Mouse (Mus musculus) urinary bladder, postnatal 14 days (tissue): Measurements from ENCODE around the gene Adam12.

Experiments used
- DNase-seq: peaks from one replicate; pipeline ENCODE4 v3.0.0; 2021; ENCODE audit warnings: low spot score

Gene Adam12

DNA sequence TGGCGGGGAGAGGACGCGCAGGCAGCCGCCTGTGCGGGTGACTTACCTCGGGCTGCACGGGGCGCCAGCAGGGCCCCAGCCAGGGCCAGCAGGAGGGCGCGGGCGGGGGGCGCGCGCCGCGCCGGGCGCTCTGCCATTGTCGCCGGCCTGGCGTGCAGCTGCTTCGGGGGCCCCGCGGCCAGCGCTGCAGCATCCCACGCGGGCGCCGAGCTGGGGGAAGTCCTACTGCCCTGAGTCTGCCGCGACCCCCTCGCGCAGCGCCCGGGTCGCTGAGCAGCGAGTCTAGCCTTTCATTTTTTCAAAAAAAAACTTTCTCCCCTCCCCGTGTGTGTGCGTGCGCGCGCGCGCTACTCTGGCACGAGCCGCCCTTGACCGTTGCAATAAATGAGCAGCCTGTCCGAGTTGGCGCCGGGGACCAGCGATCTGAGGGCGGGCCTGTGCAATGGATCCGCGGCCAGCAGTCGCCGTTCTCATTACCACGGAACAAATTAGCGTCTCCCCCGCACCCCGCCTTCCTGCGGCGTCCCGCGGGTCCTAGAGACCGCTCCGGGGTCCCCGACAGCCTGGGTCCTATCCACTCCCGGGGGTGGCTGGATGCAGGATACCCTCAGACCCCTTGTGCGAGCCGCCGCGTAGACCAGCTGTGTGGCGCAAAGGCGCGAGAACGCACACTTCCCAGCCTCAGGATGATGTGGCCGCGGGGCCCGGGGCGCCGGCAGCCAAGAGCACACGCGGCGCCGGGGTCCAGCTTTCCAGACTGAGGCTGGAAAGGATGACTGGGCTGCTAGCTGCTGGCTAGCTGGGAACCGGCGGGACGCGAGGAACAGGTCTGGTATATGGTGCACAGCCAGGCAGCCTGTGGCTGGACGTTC is 7.0 kb downstream of the Adam12 start:
- DNase-seq: peak; percentile 73

DNA sequence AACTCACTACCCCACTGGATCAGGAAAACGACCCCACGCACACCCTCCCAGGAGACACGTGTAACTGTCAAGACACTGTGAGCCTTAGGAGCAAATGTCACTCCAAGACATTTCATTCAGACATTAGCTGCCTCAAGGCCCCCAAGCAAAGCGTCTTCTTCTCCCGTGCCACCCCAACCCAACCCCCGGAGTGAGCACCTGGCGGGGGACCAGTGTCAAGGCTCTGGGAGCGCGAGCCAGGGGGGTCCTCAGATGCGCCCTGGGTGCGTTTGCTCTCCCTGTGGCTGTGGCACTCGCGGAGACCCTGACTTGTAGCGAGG is 7.6 kb downstream of the Adam12 start:
- peak; percentile 9 for DNase-seq

DNA sequence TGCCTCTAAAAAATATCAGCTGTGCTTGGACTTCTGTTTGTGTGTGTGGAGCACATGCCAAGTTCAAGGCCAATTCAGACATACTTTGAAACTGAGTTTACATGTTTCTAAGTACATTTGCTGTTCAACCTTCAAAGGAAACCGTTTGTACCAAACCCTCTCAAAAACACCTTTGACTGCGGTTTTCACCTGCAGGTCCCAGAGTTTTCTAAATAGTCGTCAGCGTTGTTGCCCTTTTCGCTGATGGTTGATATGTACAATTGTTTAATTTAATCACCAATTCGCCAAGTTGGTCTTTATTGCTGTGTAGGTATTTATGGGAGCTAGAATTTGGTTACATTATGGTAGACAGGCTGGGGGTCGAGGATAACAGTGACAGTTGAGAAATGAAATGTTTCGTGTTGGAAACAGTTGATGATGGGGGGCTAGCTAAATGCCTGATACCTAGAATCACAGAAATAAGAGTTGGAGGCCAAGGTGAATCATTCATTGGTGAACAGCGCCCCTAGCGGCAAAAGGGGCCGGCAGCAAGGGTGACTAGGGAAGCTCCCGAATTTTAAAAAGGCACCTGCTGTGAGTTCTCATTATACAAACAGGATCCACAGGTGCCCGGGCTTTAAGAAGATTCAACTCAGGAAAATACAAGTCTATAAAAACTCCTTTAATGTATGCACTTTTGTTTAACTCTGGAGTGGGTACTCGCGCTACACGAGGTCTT is 8.3 kb downstream of the Adam12 start:
- DNase-seq: peak; percentile 87

DNA sequence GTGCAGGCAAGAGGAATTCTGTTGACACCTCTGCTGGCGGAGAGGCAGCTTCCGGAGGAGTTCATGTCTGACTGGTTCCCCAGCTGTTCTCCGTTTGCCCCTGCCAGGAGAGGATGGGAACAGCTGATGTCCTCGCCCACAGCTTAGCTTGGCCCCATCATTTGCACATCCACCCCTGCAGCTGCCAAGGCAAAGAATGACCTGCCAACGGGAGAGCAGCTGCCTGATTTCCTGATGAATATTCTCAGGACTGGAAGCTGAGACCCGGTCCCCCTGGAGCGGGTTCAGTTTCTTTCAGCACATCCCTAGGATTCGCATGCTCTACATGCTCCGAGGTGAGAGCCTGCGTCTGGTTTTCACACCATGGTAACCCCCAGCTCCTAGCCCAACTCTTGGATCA is 24.0 kb downstream of the Adam12 start:
- peak; percentile 9 for DNase-seq

DNA sequence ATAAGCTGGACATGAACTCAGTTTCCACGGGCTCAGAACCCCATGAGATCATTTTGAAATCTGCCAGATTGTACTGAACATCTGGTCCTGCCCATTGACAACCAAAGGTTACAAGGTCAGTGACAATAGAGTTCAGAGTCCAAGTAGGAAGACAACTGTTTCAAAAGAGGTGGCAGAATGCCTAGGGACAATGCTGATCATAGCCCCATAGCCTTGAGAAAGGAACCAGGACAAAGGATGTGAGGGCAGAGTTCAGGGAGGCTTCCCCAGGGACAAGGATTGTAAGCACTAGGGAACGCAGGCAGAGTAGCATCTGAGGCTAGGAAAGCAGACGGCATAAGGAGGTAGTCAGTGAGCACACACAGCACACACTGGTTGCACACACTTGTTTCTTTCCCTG is 38.9 kb downstream of the Adam12 start:
- no peak for DNase-seq

DNA sequence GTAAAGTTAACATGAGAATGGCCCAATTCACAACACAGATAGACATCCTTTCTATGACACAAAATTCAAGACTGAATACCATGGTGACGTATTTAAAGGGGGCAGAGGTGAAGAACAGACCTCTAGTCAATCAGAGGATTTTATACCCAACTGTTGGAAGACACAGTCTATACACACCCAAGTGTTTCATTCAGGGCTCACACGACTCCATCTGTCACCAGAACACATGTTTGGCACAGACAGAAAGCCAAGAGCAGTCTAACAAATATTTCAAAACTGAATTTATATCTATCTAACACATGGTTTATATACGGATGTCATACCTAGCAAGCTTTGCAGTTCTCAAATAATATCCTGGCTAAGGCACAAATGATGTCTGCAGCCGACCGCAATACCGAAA is 41.8 kb downstream of the Adam12 start:
- DNase-seq: no peak

DNA sequence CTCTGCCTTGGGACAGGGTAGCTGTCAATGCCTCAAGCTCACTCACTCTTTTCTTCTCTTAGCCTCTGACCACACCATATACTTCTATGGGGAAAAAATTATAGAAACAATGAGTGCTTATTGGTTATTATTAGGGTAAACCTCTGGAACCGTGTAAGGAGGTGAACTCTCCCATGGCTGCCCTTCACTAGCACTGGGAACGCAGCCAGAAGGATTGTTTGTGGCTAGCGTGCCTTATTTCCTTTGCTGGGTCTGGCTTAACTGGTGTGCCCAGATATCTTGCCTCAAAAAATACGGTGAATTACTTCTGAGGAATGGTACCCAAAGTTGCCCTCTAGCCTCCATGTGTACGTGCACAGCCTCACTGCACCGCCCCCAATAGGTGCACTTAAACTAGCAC is 43.4 kb downstream of the Adam12 start:
- DNase-seq: peak; percentile 34

DNA sequence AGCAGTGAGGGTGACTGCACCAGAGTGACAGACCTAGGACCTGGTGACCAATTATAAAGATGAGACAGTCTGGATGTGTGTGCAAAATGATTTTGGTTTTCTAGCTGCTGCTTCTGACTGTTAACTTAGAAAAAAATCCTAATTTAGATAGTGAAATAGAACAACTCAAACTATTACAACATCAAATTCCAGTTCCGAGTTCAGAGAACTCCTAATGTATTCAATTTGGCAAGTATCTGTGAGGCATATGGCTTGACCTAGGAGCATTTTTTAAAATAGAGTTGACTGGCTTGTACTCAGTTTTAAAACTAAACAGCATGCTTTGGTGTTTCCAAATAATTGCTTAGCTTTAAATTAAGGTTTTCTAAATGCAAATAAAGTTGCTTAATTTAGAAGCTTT is 44.0 kb downstream of the Adam12 start:
- DNase-seq: no peak

DNA sequence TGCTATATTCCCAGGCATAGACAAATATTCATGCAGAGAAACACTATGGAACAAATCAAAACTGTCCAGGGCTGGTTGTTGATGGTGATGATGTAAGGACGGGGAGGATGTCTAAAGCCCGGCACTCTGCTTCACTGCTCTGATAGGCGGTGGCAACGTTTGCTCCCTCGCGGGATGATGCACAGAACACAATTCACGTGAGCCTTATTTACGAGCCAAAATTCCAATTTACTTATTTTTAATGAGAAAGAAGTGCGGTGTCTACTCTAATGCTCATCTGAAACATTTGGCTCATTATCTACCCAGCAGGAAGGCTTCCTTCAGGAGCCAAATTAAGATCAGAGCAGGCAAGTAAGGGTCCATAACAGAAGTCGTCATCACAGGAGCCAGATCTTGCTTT is 45.4 kb downstream of the Adam12 start:
- DNase-seq: no peak

DNA sequence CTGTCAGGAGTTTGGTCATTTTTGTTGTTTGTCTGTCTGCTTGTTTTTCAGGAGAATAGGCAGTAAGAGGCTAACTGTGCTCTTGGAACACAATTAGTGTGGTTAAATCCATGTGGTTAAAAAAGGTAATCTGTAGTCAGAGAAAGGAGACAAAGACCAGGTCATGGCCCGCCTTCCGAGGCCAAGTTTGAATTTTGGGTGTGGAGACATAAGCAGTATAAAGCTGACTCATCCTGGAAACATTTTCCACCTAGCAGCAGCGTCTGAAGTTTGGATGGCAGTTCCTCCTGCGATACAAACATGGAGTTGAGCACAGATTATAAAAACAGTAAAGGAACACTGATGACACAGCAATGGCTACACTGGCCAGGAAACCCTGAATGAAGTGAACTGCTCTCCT is 46.2 kb downstream of the Adam12 start:
- DNase-seq: peak; percentile 18

DNA sequence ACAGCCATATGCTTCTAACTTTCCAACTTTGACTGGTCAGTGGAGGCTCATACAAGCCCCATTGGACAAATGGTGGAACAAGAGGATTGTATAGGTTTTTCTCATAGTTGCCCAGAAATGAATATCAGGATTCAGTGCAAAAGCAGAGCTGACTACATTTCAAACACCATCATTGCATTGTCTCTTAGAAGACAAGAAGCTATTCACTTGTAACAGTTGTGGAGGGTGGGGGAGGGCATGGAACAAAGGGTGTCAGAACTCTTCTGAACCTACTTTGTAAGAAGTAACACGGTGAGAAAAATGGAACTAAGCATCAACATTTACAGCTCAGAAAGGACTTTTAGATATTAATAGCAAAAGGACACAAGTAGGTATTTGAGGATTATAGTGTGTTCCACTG is 50.2 kb downstream of the Adam12 start:
- no peak for DNase-seq

DNA sequence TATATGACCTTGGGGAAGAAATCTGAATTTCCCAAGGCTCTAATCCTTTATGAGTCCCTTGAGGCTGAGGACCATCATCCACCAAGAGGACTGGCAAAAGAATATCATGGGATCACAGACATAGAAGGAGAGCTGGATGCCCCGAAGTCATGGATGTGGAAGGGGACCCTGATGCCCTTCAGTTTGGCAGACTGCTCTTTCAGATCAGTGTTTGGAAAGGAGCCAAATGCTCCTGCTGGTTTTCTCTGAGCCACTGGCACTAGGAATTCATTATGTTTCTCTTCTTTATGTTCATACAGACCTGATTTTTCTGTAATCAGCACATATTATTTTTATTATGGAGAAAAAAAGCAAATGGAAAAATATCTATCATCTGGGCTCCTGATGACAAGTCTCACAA is 50.9 kb downstream of the Adam12 start:
- DNase-seq: no peak

DNA sequence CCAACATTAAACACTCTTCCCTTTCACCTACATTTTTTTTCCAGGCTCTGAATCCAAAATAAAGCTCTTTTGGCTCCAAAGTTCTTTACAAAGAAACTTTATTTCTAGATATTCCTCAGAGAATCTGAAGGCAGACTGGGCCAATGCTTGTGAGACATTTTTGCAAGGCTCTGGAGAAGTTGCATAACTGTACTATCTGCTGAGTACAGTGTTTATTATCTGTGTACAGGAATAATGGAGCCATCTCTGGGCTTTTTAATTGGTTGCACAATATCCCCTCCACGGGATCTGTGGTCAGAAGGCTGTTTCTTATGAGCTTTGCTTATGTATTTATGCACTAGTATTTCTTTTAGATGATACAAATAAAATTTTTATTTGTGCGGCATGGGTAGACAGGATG is 54.9 kb downstream of the Adam12 start:
- DNase-seq: no peak

DNA sequence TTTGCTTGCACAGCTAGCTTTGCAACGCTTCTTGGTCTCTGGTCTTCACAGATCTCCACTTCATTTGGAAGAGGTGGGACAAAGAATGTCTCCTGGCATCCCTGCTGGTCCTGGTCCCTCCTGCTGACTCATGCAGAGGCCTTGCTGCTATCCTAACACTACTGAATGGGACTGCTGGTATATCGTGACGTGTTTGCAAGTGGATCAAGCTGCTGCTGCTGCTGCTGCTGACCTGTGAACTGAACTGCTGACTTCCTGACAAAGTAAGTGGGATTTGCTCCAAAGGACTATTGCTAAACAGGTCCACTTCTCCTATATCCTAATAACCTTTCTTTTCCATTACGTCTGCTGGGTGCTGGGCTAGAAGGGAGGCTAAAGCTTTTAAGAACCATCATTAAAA is 56.7 kb downstream of the Adam12 start:
- no peak for DNase-seq

DNA sequence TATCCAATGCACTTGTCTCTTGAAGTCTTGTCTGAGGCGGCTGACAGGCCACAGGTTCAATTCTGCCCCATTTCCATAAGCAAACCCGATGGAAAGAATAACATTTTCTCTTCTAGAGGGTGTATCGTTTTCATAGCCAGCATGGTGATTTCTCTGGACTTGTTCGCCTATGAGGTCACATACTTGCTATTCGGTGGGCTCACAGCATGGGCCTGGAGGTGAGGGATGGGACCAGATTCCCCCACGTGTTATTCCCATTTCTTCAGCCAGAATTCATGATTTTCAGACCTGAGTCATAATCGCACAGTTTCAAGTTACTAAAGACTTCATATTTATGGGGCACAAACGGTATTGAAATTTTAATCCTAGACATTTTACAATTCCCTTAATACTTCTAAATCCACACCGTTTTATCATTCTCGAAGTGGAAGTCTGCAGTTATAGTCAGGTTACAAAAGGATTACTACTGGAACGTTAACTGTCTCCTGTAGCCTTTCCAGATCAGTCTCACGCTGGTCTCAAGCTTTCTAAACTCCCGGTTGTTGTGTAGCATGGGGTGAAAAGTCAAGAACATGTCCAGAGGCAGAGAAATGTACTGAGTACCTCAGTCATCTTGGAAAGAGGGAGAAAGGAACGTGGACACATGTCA is 58.4 kb downstream of the Adam12 start:
- no peak for DNase-seq

DNA sequence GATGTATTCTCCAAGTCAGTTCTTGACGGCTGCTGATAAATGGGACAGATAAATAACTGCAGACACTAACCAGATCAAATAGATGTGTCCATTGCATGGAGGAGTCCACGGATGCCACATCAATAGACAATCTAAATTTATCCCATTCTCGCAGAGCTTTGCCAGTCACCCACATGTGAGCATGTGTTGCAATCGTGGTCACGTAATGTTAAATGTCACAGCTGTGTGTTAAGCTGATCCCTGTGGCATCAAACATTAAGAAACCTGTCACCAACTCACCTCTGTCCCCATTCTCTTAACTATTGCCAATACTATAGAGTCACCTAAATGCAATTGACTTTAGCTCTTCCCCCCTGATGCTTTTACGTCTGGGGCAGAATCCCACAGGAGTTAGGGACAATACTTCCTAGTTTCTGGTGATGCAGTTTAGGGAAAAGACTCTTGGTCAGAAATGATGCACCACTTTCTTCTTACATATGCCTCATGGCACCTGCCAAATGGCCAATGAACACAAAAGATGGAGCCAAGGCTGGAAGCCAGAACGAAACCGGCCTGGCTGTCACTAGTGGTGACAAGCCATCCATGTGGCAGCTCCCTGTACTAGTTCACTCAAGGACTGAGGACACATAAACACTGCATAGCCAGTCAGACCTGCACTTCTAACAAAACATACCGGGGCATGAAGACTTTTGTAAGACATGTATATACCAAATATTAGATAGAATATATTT is 61.6 kb downstream of the Adam12 start:
- DNase-seq: no peak

DNA sequence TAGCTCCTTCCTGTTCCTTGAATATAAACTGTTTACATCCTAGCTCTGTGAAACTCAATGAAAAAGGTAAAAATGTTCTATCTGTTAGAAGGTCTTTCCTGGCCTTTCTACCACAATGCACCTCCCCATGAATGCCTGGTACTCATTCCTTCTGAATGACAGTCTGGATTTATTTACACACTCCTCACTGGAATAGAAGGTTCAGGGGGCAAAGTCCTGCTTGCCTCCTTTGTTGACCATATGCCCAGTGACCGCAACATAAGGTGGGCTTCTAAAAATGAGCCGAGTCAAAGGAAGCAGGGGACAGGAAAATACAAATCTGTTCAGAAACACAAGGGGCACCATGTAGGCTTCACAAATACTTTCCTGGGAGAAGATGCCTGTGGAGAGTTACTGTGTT is 62.2 kb downstream of the Adam12 start:
- no peak for DNase-seq

DNA sequence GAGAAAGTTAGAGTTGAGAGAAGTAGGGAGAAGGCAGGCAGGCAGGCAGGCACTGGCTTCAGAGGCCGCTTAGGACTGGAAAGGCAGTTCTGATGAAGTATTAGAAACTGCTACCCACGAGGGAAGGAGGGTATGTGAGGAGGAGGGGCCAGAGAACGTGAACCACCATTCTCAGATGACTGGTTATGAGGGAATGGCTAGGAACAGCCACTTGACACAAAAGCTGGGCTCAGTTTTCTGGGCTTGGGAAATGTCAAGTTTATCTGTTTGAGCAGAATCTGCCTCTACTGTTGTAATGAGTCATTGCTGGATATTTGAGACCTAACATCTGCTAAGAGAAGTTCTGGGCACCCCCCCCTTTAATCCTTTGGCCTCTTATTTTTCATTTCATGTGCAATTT is 64.4 kb downstream of the Adam12 start:
- DNase-seq: peak; percentile 23

DNA sequence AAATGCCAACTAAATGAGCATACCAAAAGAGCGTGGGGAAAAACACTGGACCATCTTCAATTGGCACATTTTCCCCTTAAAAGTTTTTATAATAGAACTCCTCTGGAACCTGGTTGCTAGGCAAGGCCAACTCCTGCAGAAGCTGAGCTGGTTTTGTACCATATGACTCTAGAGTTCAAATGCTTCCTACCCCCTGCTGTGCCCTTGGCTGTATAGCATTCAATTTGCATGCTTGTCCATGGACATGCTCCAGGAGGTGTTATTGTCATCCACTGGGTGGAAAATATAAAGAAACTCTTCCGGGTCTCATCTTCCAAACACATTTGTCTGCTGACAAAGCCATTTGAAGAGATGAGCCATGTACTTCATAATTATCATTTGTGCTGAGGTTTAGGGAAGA is 68.2 kb downstream of the Adam12 start:
- no peak for DNase-seq

DNA sequence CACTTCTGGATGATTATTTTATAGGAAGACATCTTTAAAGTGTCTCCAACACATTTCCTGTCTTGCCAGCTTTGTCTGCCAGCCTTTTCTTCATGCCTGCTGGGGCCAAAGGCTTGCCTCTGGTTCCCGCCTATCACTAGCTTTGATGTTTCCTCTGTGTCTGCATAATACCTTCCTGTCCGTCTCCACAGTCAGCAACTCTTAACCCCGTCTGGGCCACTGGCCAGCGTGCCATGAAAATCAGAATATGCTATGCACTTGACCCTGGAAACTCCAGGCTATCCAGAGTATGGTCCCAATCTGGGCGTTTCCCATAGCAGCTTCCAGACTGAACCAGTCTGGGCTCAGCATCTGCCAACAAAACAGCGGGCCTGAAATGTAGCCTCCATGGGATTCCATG is 69.1 kb downstream of the Adam12 start:
- no peak for DNase-seq

DNA sequence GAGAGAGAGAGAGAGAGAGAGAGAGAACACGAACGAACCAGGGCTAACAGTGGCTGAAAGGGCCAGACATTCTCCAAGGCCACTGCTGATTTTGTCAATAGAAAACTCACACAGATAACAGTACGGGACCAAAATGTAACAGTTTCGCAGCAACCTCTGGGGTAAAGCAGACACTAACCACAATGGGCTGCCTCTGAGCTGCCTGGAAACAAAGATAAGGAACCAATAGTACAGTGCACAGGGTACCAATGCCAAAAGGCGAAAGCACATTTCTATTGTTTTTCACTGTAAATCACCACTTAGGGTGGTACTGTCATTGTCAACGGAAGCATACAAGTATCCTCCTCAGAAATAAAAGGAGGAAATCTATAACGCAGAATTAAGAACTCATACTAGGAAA is 72.3 kb downstream of the Adam12 start:
- no peak for DNase-seq

DNA sequence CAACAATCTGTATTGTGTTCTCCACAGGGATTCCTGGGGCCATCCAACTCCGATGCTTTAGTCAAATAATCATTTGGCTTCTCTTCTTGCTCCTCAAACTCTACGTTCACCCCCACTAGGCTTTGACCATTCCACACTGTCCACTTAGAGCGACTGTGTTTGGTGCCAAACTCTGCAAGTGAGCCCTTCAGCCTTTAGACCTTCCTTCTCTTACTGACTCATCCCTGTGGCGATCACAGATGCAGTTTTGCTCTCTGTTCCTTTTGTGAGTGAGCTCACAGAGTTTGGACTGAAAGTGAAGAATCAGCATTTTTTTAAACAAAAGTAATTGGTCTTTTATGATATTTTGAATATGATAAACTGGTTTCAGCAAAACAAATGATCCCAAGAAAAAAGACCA is 80.6 kb downstream of the Adam12 start:
- DNase-seq: peak; percentile 21

DNA sequence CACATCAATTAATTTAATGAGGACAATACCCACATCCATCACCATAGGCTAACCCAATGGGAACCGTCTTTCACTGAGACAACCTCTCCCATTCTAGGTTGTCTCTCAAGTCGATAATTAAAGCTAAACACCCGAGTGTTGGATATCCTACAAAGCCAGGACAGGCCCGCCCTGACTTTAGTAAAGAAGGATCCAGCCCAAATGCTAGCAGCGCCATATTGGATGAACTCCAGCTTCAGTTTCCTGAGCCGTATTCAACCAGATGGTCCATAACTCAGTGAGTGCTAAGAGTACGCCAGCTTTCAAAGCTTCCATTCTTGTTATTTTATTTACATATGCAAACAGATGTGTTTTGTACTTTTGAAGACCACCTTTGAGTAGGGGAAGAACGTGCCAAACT is 81.6 kb downstream of the Adam12 start:
- DNase-seq: peak; percentile 38
